Mouse (Mus musculus) urinary bladder, postnatal 14 days (tissue): ENCODE results near the gene Chst14.

Experiments used
- DNase-seq: peaks from one replicate; pipeline ENCODE4 v3.0.0; 2021; ENCODE audit warnings: low spot score

Chst14 gene

GRCm38 (mm10) chr2:118963676-118964012 lies 37.3 kb downstream of the Chst14 start:
- no peak for DNase-seq

DNA sequence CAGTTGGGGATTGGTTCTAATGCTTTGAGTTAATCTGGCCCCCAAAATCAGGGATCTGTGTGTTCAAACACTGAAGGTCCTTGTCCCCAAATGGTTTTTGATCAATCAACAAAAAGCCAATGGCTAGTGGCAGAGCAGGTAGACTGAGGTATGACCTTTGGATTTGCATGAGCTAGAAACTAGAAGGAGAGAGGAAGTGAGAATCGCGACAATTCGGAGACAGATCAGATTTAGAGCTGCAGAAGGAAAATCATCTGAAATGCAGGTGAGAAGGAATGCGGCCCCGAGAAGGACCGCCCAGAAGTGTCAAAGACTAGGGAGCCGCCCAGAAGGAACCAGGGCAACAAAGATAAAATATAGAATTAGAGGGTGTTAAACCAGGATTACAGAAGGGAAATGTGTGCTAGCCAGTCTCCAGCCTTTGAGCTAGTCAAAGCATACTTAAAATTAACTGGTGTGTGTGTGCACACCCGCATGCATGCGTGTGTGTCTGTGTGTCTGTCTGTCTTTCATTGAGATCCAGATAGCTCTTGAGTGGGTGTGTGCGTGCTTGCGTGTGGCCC lies 43.4 kb downstream of the Chst14 start:
- DNase-seq, result no peak

DNA sequence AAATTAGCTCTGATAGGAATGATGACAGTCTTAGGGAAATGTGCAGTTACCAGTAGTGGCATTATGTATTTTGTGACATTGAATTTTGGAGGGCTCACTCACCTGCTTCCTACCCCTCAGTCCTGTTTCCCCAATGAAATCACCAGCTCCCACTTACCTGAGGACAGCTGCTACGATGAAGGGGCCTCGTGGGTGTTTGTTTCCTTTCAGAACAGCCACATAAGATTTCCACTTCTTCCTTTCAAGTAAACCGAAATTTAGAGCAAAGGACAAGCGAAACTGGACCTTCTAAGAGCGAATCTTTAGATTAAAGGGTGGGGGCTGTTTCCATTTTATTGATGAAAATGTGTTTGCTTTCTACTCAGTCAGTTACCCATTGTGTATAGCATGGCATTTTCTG lies 45.8 kb downstream of the Chst14 start:
- DNase-seq, result no peak

GRCm38 (mm10) chr2:118972687-118973376 lies 46.5 kb downstream of the Chst14 start:
- DNase-seq, result peak; percentile 84

- DNase-seq, result peak; percentile 4
Measured at GRCm38 (mm10) chr2:118975855-118976254, 49.6 kb downstream of the Chst14 start.

DNA sequence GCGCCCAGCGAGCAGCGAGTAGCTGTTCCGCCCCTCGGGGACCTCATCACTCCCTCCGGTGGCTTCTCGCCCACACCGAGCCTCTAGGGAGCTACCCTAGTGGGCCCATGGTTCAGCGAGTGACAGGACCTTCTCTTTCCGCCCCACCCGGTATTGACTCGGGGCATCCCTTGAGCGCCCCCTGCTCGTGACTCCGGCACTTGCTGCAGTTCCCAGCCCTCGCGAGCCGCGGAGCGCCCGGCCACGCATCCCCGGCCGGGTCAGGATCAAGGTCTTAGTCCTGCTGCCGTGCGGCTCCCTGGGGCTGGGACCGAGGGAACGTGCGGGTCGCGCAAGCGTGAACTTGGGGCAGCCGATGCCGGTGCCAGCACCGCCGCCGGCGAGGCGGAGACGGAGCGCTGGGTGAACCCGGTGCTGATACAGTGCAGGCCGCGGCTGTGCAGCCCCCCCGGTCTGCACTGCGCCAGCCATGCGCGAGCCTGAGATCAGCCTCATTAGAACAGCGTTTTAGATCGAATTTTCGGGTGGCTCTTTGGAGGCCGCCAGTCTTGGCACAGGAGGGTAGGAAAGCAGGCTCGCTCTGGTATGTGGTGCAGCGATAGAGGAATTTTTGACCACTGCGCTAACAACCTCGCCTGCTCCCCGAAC lies 50.1 kb downstream of the Chst14 start:
- DNase-seq, result peak; percentile 86

GRCm38 (mm10) chr2:118976941-118977340 lies 50.6 kb downstream of the Chst14 start:
- no peak for DNase-seq

- no peak for DNase-seq
Measured at GRCm38 (mm10) chr2:118978064-118978463, 51.8 kb downstream of the Chst14 start.
